Comparison of ENCODE assay signal across 30 mouse cellular contexts in the genomic region with DNA sequence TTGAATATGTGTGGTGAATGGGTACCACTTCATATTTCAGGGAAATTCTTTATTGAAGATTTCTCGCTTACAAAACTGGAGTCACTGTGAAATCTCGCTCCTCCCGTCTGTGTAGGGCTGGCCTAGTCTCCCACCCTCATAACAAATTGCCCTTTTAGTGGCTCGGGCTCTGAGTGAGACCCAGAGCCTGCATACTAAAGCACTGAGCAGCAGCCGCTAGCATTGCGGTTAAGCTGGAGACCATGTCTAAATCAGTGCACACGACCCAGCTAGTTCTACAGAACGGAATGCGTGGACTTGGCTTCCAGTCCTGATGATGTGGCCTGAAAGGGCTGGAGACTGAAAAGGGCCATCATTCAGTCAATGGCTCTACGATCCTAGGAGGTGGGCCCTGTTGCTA. TPM values are rescaled to one million over a fixed set of nuclear protein-coding genes. Genes with fewer than 3 reads are reported as not detected.
"Had no signal": no experiment of that assay in that cellular context is flagged by ENCODE, and none has a peak within 500 bp of the region (broad histone marks: within the 10 kb centered on the region; RNA-seq: fewer than 3 reads in every experiment).

No protein-coding gene starts in this region.

- H3K36me3 ChIP-seq: embryonic facial prominence, embryonic 12.5 days; embryonic facial prominence, embryonic 13.5 days; forebrain, embryonic 10.5 days; forebrain, embryonic 12.5 days; forebrain, embryonic 15.5 days; heart, embryonic 10.5 days had no signal

- H3K4me2 ChIP-seq: embryonic facial prominence, embryonic 12.5 days; embryonic facial prominence, embryonic 13.5 days; forebrain, embryonic 12.5 days; forebrain, embryonic 13.5 days; forebrain, embryonic 15.5 days; heart, embryonic 11.5 days had no signal

- H3K4me3 ChIP-seq: embryonic facial prominence, embryonic 12.5 days; embryonic facial prominence, embryonic 13.5 days; erythroblast, embryonic 14.5 days; forebrain, embryonic 10.5 days; forebrain, embryonic 12.5 days; forebrain, embryonic 13.5 days; forebrain, embryonic 15.5 days; gastrocnemius, adult 2 months; heart, adult 2 months; heart, embryonic 10.5 days had no signal

- DNase-seq: cerebellum, adult 8-10 months; cerebellum, adult 9-10 months; cerebellum, adult 9-11 months; cerebellum, postnatal 10 days; cerebellum, postnatal 14 days; cerebellum, postnatal 25 days; cerebellum, postnatal 36 days; embryo, embryonic 11 days; forebrain, postnatal 0 days; gastrocnemius, adult 2 months; gastrocnemius, postnatal 10 days; gastrocnemius, postnatal 14 days; gastrocnemius, postnatal 25 days; gastrocnemius, postnatal 36 days; heart, adult 11 months; heart, adult 18-20 months; heart, adult 2 months had no signal

- H3K9me3 ChIP-seq: embryonic facial prominence, embryonic 12.5 days; embryonic facial prominence, embryonic 13.5 days; forebrain, embryonic 10.5 days; forebrain, embryonic 13.5 days; forebrain, embryonic 15.5 days; heart, embryonic 10.5 days had no signal

- H3K9ac ChIP-seq: embryonic facial prominence, embryonic 12.5 days; embryonic facial prominence, embryonic 13.5 days; forebrain, embryonic 12.5 days; forebrain, embryonic 13.5 days; forebrain, embryonic 15.5 days; forebrain, postnatal 0 days had no signal

- H3K4me1 ChIP-seq: embryonic facial prominence, embryonic 12.5 days; heart, embryonic 10.5 days had no signal

- H3K27ac ChIP-seq: embryonic facial prominence, embryonic 12.5 days; embryonic facial prominence, embryonic 13.5 days; forebrain, embryonic 10.5 days; forebrain, embryonic 12.5 days; forebrain, embryonic 13.5 days; forebrain, embryonic 15.5 days; gastrocnemius, adult 2 months; heart, adult 2 months; heart, embryonic 10.5 days had no signal

- ATAC-seq: forebrain, embryonic 13.5 days; forebrain, embryonic 14.5 days; forebrain, embryonic 15.5 days; forebrain, embryonic 16.5 days; forebrain, postnatal 0 days had no signal

RNA-seq across cellular contexts. Expression of gene Gsc, which starts 7.9 kb away (rescaled TPM):
- polyA plus RNA-seq: cortical plate, adult 2 months; erythroblast, embryonic 14.5 days; forebrain, embryonic 13.5 days; forebrain, embryonic 16.5 days; forebrain, postnatal 0 days; frontal cortex, adult 2 months had no signal
